Mouse (Mus musculus) liver, adult 2 months (tissue): ENCODE data around the gene Ccdc180. TPM values are rescaled to one million over a fixed set of nuclear protein-coding genes. Genes with fewer than 3 reads are reported as not detected.

Experiments
- DNase-seq: peaks from one replicate; pipeline ENCODE4 v3.0.0-alpha.2; 2011; ENCODE audit warnings: low read depth, low spot score; ENCODE audit errors: extremely low read depth
- H3K27ac ChIP-seq: fragments of 200-500 bp; replicated peaks from 2 replicates; pipeline ENCODE4 v1.5.1; 2012; ENCODE audit warnings: low read depth, mild to moderate bottlenecking, control low read depth, inconsistent platforms, low read length; ENCODE audit not compliant: insufficient read depth
- H3K27me3 ChIP-seq: fragments of 200-500 bp; 2 replicates; pipeline ENCODE4 v1.6.1; 2012; ENCODE audit warnings: mild to moderate bottlenecking, moderate library complexity, low read length, inconsistent platforms; ENCODE audit not compliant: control insufficient read depth, insufficient read depth
- H3K36me3 ChIP-seq: fragments of 200-500 bp; 2 replicates; pipeline ENCODE4 v1.6.1; 2012; ENCODE audit warnings: low read length, inconsistent platforms; ENCODE audit not compliant: control insufficient read depth, insufficient read depth
- H3K4me1 ChIP-seq: fragments of 200-500 bp; 2 replicates; pipeline ENCODE4 v1.6.1; 2011; ENCODE audit warnings: low read length; ENCODE audit not compliant: control insufficient read depth, insufficient read depth
- H3K4me3 ChIP-seq: fragments of 200-500 bp; 2 replicates; pipeline ENCODE4 v1.5.1; 2011; ENCODE audit warnings: low read depth, mild to moderate bottlenecking, control low read depth, low read length, moderate library complexity; ENCODE audit not compliant: insufficient read depth
- H3K79me2 ChIP-seq: fragments of 200-500 bp; 2 replicates; pipeline ENCODE4 v1.6.1; 2012; ENCODE audit warnings: inconsistent platforms, mild to moderate bottlenecking, low read length, moderate library complexity; ENCODE audit not compliant: control insufficient read depth, insufficient read depth
- H3K9ac ChIP-seq: fragments of 200-500 bp; 2 replicates; pipeline ENCODE4 v1.6.1; 2012; ENCODE audit warnings: low read depth, mild to moderate bottlenecking, control low read depth, inconsistent platforms, low read length
- CTCF ChIP-seq: fragments of 200-500 bp; IDR thresholded peaks from 2 replicates; pipeline ENCODE4 v1.5.1; 2011; ENCODE audit warnings: low read depth, low read length, control low read depth
- POLR2A ChIP-seq: fragments of 200-500 bp; IDR thresholded peaks from 2 replicates; pipeline ENCODE4 v1.6.1; 2011; ENCODE audit warnings: low read length, control low read depth; ENCODE audit not compliant: insufficient read depth; ENCODE audit errors: extremely low read depth
- WGBS: fragments of 180-500 bp; shearing (Covaris S2); methylation state at CpG from one replicate; pipeline ENCODE4 v1.1.7; 2018; 5-methylcytosine and 5-hydroxymethylcytosine counted together
- polyA plus RNA-seq: library from polyadenylated mRNA; depleted of rRNA; stranded (reverse); fragments of >200 nt; gene quantifications from 2 replicates; pipeline ENCODE4 v1.2.3, GENCODE M21; 2012
- total RNA-seq: library from RNA; depleted of rRNA; stranded (reverse); fragments of >200 nt; gene quantifications from 2 replicates; pipeline ENCODE4 v1.2.3, GENCODE M21; 2014

Ccdc180 gene
- total and polyA plus RNA-seq, 2 experiments = 0.02 TPM; not detected in 1

- TF ChIP-seq CTCF = no peak
- no peak overlapping the region for H3K27ac ChIP-seq
- no peaks in the 10 kb centered on the region for H3K27me3 ChIP-seq
- no peak overlapping the region for H3K9ac ChIP-seq
- no peaks in the 10 kb centered on the region for H3K36me3 ChIP-seq
- 86% methylated on average over 8 of the region's 8 CpGs for WGBS
- no peak overlapping the region for H3K4me3 ChIP-seq
- no peaks in the 10 kb centered on the region for H3K79me2 ChIP-seq
- H3K4me1 ChIP-seq = no peaks in the 10 kb centered on the region
- no peak for DNase-seq
Observed at GRCm38 (mm10) chr4:45947729-45948128, 57.6 kb downstream of the Ccdc180 start.

GRCm38 (mm10) chr4:45949109-45949848 is 59.2 kb downstream of the Ccdc180 start:
- no peaks in the 10 kb centered on the region for H3K79me2 ChIP-seq
- H3K27me3 ChIP-seq = no peaks in the 10 kb centered on the region
- TF ChIP-seq POLR2A (no peak), CTCF (no peak)
- no peaks in the 10 kb centered on the region for H3K4me1 ChIP-seq
- no peaks in the 10 kb centered on the region for H3K36me3 ChIP-seq
- H3K9ac ChIP-seq = no peak overlapping the region
- peak; percentile 15 for DNase-seq
- H3K4me3 ChIP-seq = no peak overlapping the region
- WGBS = 72% methylated on average over 7 of the region's 7 CpGs
- H3K27ac ChIP-seq = no peak overlapping the region

GRCm38 (mm10) chr4:45951830-45952229 is 61.7 kb downstream of the Ccdc180 start:
- no peaks in the 10 kb centered on the region for H3K4me1 ChIP-seq
- no peaks in the 10 kb centered on the region for H3K27me3 ChIP-seq
- no peaks in the 10 kb centered on the region for H3K36me3 ChIP-seq
- H3K4me3 ChIP-seq = no peak overlapping the region
- H3K27ac ChIP-seq = no peak overlapping the region
- no peak for DNase-seq
- TF ChIP-seq CTCF (no peak), POLR2A (no peak)
- whole genome bisulfite sequencing = 95% methylated on average over 17 of the region's 18 CpGs
- H3K79me2 ChIP-seq = no peaks in the 10 kb centered on the region
- H3K9ac ChIP-seq = no peak overlapping the region

GRCm38 (mm10) chr4:45953025-45953919 is 63.2 kb downstream of the Ccdc180 start:
- H3K79me2 ChIP-seq = no peaks in the 10 kb centered on the region
- no peak for DNase-seq
- no peaks in the 10 kb centered on the region for H3K27me3 ChIP-seq
- no peaks in the 10 kb centered on the region for H3K4me1 ChIP-seq
- H3K27ac ChIP-seq = no peak overlapping the region
- no peak overlapping the region for H3K9ac ChIP-seq
- WGBS = 93% methylated on average over 23 of the region's 23 CpGs
- no peaks in the 10 kb centered on the region for H3K36me3 ChIP-seq
- H3K4me3 ChIP-seq = no peak overlapping the region
- TF ChIP-seq POLR2A = no peak
- TF ChIP-seq CTCF = no peak

GRCm38 (mm10) chr4:45955235-45955634 is 65.1 kb downstream of the Ccdc180 start:
- no peak overlapping the region for H3K9ac ChIP-seq
- no peak overlapping the region for H3K27ac ChIP-seq
- WGBS = 95% methylated on average over 4 of the region's 4 CpGs
- no peaks in the 10 kb centered on the region for H3K36me3 ChIP-seq
- no peak for TF ChIP-seq POLR2A
- no peak for TF ChIP-seq CTCF
- H3K4me3 ChIP-seq = no peak overlapping the region
- H3K27me3 ChIP-seq = no peaks in the 10 kb centered on the region
- no peaks in the 10 kb centered on the region for H3K79me2 ChIP-seq
- no peaks in the 10 kb centered on the region for H3K4me1 ChIP-seq
- DNase-seq = no peak
